Mouse (Mus musculus): Measurements from ENCODE around the gene Ergic1.
A peak's percentile ranks its signal among the peaks of the same experiment; 100 is the strongest.

- TF ChIP-seq CTCF (IDR thresholded peaks at IDR 0.05) (no peak), EP300 (IDR thresholded peaks at IDR 0.05; ENCODE audit: insufficient read depth, low read depth, low read length) (peak; percentile 93; the same call in 1 of the 2 replicates), POLR2A (IDR thresholded peaks at IDR 0.05; ENCODE audit: insufficient read depth, low read depth, low read length) (0 out of 2 replicates have a peak, but pooled peaks have one; percentile 8)
Measured at GRCm38 (mm10) chr17:26535251-26536136, 25.8 kb upstream of the Ergic1 start.

Measured in heart, adult 2 months (tissue).